Mouse (Mus musculus) left cerebral cortex, adult 2 months (tissue): ENCODE results near the gene Sptbn1. TPM values are rescaled to one million over a fixed set of nuclear protein-coding genes. Genes with fewer than 3 reads are reported as not detected.
"Not testable (repeated sequence)": the region's sequence is repeated elsewhere in the genome, so short reads cannot be mapped to it uniquely, and the experiment has no call there.

Source experiments
- DNase-seq, 2 experiments: peaks; one replicate each; pipeline ENCODE4 v3.0.0; 2021 to 2022; ENCODE audit warnings: low spot score in 2 of 2, mixed read lengths in 1 of 2; ENCODE audit errors: extremely low spot score in 1 of 2
- H3K27ac ChIP-seq: fragments of 200-600 bp; 2 replicates; pipeline ENCODE4 v1.8.1; 2022
- H3K4me3 ChIP-seq: fragments of 200-600 bp; 2 replicates; pipeline ENCODE4 v1.8.1; 2022
- CTCF ChIP-seq: fragments of 200-600 bp; IDR thresholded peaks from 2 replicates; pipeline ENCODE4 v1.8.1; 2022; ENCODE audit warnings: antibody characterized with exemption, mild to moderate bottlenecking, moderate library complexity
- intact Hi-C: fragments of 180-260 bp; cut with DNase I; formaldehyde crosslinking; loops from one replicate; pipeline ENCODE4 v1.15.1; 2025
- total RNA-seq, 2 experiments: library from RNA; stranded (reverse); gene quantifications; 2 replicates each; pipeline ENCODE4 v1.2.3; 2021

The Sptbn1 gene
- total RNA-seq, 2 experiments from 2014 or later, result 601 to 602 TPM

- Histone ChIP-seq H3K27ac (peak overlapping the region; percentile 100; the same call in 1 of the 2 replicates), H3K4me3 (peak overlapping the region; percentile 63)
- DNase-seq, result no peak
- no peak for TF ChIP-seq CTCF
- intact Hi-C loops, result loop anchor here (2.0 to 5.0 kb wide), 7 partner anchors 103 to 363 kb away; no protein-coding TSS in a partner anchor
Measured at GRCm38 (mm10) chr11:30269524-30269923, 1.5 kb upstream of the Sptbn1 start.

- DNase-seq, result peak in 1 of 2 experiments; percentile 33
- no peak for TF ChIP-seq CTCF
- peak overlapping the region; percentile 100 for H3K27ac ChIP-seq
- H3K4me3 ChIP-seq, result peak overlapping the region; percentile 63
- intact Hi-C loops, result loop anchor here (1.0 to 5.0 kb wide), 8 partner anchors 103 to 380 kb away; partner anchors contain the start of gene Acyp2
Measured at GRCm38 (mm10) chr11:30268648-30269375, 837 bp upstream of the Sptbn1 start.

- TF ChIP-seq CTCF, result no peak
Measured at GRCm38 (mm10) chr11:30267036-30267891, 711 bp downstream of the Sptbn1 start.

GRCm38 (mm10) chr11:30266691-30267035 lies 1.3 kb downstream of the Sptbn1 start:
- no peak for TF ChIP-seq CTCF
- intact Hi-C loops, result loop anchor here (5.0 kb wide), 6 partner anchors 104 to 366 kb away; no protein-coding TSS in a partner anchor
- DNase-seq, result peak in 1 of 2 experiments; percentile 48
- Histone ChIP-seq H3K4me3 (peak overlapping the region; percentile 63), H3K27ac (peak overlapping the region; percentile 100)

More at GRCm38 (mm10) chr11:30267036-30267891, 711 bp downstream of the Sptbn1 start:
- peak overlapping the region; percentile 100 for H3K27ac ChIP-seq
- peak overlapping the region; percentile 63 for H3K4me3 ChIP-seq
- DNase-seq, result peak; percentile 64 to 65
- intact Hi-C loops, result loop anchor here (5.0 kb wide), 6 partner anchors 105 to 365 kb away; no protein-coding TSS in a partner anchor

- peak overlapping the region; percentile 100; the same call in 1 of the 2 replicates for H3K27ac ChIP-seq
Measured at GRCm38 (mm10) chr11:30265666-30266065, 2.3 kb downstream of the Sptbn1 start.

GRCm38 (mm10) chr11:30263627-30264026 lies 4.3 kb downstream of the Sptbn1 start:
- H3K27ac ChIP-seq, result no peak overlapping the region
- no peak for DNase-seq
- intact Hi-C loops, result no loop called here
- no peak for TF ChIP-seq CTCF
- H3K4me3 ChIP-seq, result peak overlapping the region; percentile 29; the same call in 1 of the 2 replicates

More at GRCm38 (mm10) chr11:30265666-30266065, 2.3 kb downstream of the Sptbn1 start:
- intact Hi-C loops, result loop anchor here (5.0 kb wide), 6 partner anchors 103 to 367 kb away; no protein-coding TSS in a partner anchor
- TF ChIP-seq CTCF, result no peak
- H3K4me3 ChIP-seq, result peak overlapping the region; percentile 63
- DNase-seq, result no peak

- H3K4me3 ChIP-seq, result no peak overlapping the region
- H3K27ac ChIP-seq, result no peak overlapping the region; the same call in 1 of the 2 replicates
- no peak for TF ChIP-seq CTCF
- intact Hi-C loops, result no loop called here
- DNase-seq, result no peak
Measured at GRCm38 (mm10) chr11:30258739-30259350, 9.1 kb downstream of the Sptbn1 start.

GRCm38 (mm10) chr11:30257812-30258211 lies 10.2 kb downstream of the Sptbn1 start:
- intact Hi-C loops, result no loop called here
- Histone ChIP-seq H3K4me3 (no peak overlapping the region), H3K27ac (no peak overlapping the region; the same call in 1 of the 2 replicates)
- DNase-seq, result no peak
- no peak for TF ChIP-seq CTCF

- intact Hi-C loops, result no loop called here
- H3K4me3 ChIP-seq, result no peak overlapping the region
- H3K27ac ChIP-seq, result no peak overlapping the region
- no peak for TF ChIP-seq CTCF
- no peak for DNase-seq
Measured at GRCm38 (mm10) chr11:30257085-30257484, 10.9 kb downstream of the Sptbn1 start.

- H3K4me3 ChIP-seq, result no peak overlapping the region
- no peak overlapping the region for H3K27ac ChIP-seq
- no peak for TF ChIP-seq CTCF
- intact Hi-C loops, result no loop called here
- no peak for DNase-seq
Measured at GRCm38 (mm10) chr11:30256491-30256890, 11.5 kb downstream of the Sptbn1 start.

- H3K4me3 ChIP-seq, DNase-seq, intact Hi-C loops, H3K27ac ChIP-seq: not testable (repeated sequence)
Measured at GRCm38 (mm10) chr11:30255211-30255610, 12.8 kb downstream of the Sptbn1 start.
